Mouse (Mus musculus): ENCODE measurements around the gene Hist2h2be. TPM values are rescaled to one million over a fixed set of nuclear protein-coding genes. Genes with fewer than 3 reads are reported as not detected.

Gene Hist2h2be
- polyA plus RNA-seq, 1 experiment from 2014 or later: 7.4 TPM

DNA sequence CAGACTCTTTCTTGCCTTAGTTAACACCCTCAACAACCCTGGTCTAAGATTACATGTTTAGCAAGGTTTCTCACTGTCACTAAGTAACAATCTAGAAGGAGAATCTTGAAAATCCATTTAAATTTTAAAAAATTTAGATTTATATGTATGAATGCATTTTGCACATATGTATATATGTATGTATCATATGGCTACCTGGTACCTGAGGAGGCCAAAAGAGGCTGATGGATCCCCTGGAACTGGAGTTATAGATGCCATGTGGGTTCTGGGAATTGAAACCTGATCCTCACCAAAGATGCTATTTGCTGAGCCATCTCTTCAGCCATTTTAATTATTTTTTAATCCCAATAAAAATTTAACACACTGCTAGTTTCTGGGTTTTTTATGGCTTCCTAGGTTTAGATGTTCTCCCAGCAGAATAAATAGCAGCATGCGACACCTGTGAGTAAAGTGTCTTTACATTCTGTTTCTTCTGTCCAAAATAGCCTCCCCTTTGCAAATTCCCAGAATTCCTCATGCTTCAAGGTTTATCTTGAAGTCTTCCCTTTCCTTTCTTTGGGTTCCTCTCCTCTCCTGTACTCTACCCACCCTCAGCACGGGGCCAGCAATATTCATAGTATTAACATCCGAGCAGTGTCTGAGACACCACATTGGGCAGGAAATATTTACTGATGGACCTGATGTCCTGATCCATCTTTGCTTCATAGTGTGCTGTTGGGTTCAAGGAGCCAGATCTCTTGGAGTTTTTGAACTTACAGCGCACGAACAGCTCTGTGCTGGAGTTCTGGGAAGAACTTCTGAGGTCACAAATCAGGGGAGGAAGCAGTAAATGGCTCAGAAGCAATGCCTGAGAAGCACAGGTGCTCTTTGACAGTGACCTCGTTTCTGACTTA lies 27.5 kb downstream of the Hist2h2be start:
- no peak for ATAC-seq (ENCODE audit: low FRiP score)
- Histone ChIP-seq H3K9me3 (ENCODE audit: control insufficient read depth, low read length) (no peaks in the 10 kb centered on the region), H3K27me3 (ENCODE audit: control insufficient read depth, insufficient read depth, low read length) (no peaks in the 10 kb centered on the region), H3K4me3 (ENCODE audit: low read depth, low read length) (peak overlapping the region; percentile 34), H3K36me3 (ENCODE audit: control insufficient read depth, insufficient read depth, low read length) (no peaks in the 10 kb centered on the region), H3K4me2 (replicated peaks; ENCODE audit: low read depth, low read length) (peak overlapping the region; percentile 54), H3K27ac (ENCODE audit: low read depth, low read length) (no peak overlapping the region), H3K9ac (ENCODE audit: low read depth, low read length) (no peak overlapping the region), H3K4me1 (replicated peaks; ENCODE audit: control insufficient read depth, insufficient read depth, low read length) (peaks cover 4% of the 10 kb centered on the region; the same call in 1 of the 2 replicates)
- 55% methylated on average over 6 of the region's 6 CpGs for WGBS
- DNase-seq (ENCODE audit: low spot score): no peak

DNA sequence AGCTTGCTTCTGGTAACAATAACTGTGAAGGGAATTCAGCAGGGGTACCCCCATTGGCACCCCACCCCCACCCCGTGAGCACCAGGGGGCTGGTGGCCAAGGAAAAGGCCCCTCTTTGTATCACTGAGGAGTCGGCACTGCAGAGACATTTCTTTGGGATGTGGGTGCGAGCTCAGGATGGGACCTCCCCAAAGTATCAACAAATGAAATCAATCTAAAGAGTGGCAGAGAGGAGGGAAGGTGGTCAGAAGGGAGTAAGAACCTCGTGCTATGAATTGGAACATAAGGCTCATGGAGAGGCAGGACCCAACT lies 28.1 kb downstream of the Hist2h2be start:
- H3K9me3 ChIP-seq (ENCODE audit: control insufficient read depth, low read length): no peaks in the 10 kb centered on the region
- no peaks in the 10 kb centered on the region for H3K36me3 ChIP-seq (ENCODE audit: control insufficient read depth, insufficient read depth, low read length)
- H3K4me3 ChIP-seq (ENCODE audit: low read depth, low read length): no peak overlapping the region
- peaks cover 4% of the 10 kb centered on the region; the same call in 1 of the 2 replicates for H3K4me1 ChIP-seq (replicated peaks; ENCODE audit: control insufficient read depth, insufficient read depth, low read length)
- no peak overlapping the region for H3K9ac ChIP-seq (ENCODE audit: low read depth, low read length)
- ATAC-seq (ENCODE audit: low FRiP score): no peak
- 60% methylated on average over 4 of the region's 4 CpGs for WGBS
- H3K27ac ChIP-seq (ENCODE audit: low read depth, low read length): no peak overlapping the region
- peak overlapping the region; percentile 11 for H3K4me2 ChIP-seq (replicated peaks; ENCODE audit: low read depth, low read length)
- no peaks in the 10 kb centered on the region for H3K27me3 ChIP-seq (ENCODE audit: control insufficient read depth, insufficient read depth, low read length)
- no peak for DNase-seq (ENCODE audit: low spot score)

DNA sequence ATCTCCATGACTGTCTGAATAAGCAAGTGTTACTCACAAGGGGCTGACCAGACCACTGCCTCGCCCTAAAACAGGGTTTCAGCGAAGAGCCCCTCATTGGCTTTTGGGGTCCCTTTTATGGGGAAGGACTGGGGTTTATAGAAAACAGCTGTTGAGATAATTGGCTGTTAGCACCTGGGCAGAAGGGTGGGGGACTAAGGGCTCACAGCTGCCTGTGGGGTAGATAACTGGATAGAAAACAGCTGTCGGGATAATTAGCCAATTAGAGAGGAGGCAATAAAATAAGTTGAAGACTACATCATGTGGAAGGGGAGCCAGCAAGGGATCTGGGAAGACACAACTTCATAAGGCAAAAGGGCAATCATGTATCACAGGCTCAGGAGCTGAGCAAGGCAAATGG lies 30.0 kb downstream of the Hist2h2be start:
- Histone ChIP-seq H3K9ac (ENCODE audit: low read depth, low read length) (no peak overlapping the region), H3K27me3 (ENCODE audit: control insufficient read depth, insufficient read depth, low read length) (no peaks in the 10 kb centered on the region), H3K4me3 (ENCODE audit: low read depth, low read length) (no peak overlapping the region), H3K9me3 (ENCODE audit: control insufficient read depth, low read length) (no peaks in the 10 kb centered on the region), H3K27ac (ENCODE audit: low read depth, low read length) (no peak overlapping the region), H3K4me2 (replicated peaks; ENCODE audit: low read depth, low read length) (no peak overlapping the region), H3K36me3 (ENCODE audit: control insufficient read depth, insufficient read depth, low read length) (no peaks in the 10 kb centered on the region), H3K4me1 (replicated peaks; ENCODE audit: control insufficient read depth, insufficient read depth, low read length) (peaks cover 2% of the 10 kb centered on the region; the same call in 1 of the 2 replicates)
- DNase-seq (ENCODE audit: low spot score) (no peak), ATAC-seq (ENCODE audit: low FRiP score) (no peak)
- 90% methylated on average over 3 of the region's 3 CpGs for WGBS

DNA sequence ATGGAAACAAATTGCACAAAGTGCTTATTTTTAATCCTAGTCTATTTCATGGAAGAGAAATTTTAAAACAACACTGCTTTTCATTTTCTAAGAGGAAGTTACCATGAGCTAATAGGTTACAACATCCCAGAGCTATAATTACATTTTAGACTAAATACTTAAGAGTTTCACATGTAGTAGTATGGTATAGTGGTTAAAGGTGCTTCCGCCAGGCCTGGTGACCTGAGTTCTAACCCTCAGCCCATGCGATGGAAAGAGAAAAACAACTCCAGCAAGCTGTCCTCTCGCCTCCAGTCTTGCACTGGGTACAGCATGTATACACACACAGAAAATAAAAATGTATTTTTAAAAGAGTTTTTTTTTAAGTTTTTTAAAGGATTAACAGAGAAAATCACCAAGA lies 30.9 kb downstream of the Hist2h2be start:
- WGBS: 82% methylated on average over 3 of the region's 3 CpGs
- ATAC-seq (ENCODE audit: low FRiP score) (no peak), DNase-seq (ENCODE audit: low spot score) (no peak)
- no peaks in the 10 kb centered on the region for H3K27me3 ChIP-seq (ENCODE audit: control insufficient read depth, insufficient read depth, low read length)
- H3K9ac ChIP-seq (ENCODE audit: low read depth, low read length): no peak overlapping the region
- H3K9me3 ChIP-seq (ENCODE audit: control insufficient read depth, low read length): no peaks in the 10 kb centered on the region
- H3K4me2 ChIP-seq (replicated peaks; ENCODE audit: low read depth, low read length): no peak overlapping the region
- no peak overlapping the region for H3K4me3 ChIP-seq (ENCODE audit: low read depth, low read length)
- peaks cover 2% of the 10 kb centered on the region; the same call in 1 of the 2 replicates for H3K4me1 ChIP-seq (replicated peaks; ENCODE audit: control insufficient read depth, insufficient read depth, low read length)
- H3K27ac ChIP-seq (ENCODE audit: low read depth, low read length): no peak overlapping the region
- H3K36me3 ChIP-seq (ENCODE audit: control insufficient read depth, insufficient read depth, low read length): no peaks in the 10 kb centered on the region

DNA sequence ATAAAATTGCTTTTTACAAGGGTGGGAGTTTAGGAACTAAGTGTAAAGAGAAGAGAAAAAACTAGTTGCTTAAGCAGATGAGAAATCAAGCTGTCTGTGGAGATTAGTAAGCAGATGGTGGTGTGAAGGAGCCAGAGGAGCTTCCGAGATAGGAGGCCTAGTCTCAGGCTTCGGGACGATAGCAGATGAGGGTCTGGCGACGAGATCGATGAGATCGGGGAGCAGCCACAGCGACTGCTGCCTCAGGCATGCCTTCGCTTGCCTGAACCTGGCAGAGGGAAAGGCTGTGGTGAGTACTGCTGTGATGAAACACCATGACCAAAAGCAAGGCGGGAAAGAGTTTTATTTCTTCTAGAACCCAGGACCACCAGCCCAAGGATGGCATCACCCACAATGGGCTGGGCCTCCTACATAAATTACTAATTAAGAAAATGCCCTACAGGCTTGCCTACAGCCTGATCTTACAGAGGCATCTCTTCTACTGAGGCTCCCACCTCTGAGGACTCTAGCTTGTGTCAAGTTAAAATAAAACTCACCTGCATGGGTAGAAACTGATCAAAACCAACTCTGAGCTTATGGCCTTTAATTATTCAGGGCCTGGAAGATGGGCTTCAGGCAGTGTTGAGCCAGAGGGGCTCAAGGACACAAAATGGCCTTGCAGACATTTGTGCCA lies 33.9 kb downstream of the Hist2h2be start:
- Histone ChIP-seq H3K4me1 (replicated peaks; ENCODE audit: control insufficient read depth, insufficient read depth, low read length) (no peaks in the 10 kb centered on the region), H3K27ac (ENCODE audit: low read depth, low read length) (no peak overlapping the region), H3K4me3 (ENCODE audit: low read depth, low read length) (no peak overlapping the region), H3K9ac (ENCODE audit: low read depth, low read length) (no peak overlapping the region), H3K9me3 (ENCODE audit: control insufficient read depth, low read length) (no peaks in the 10 kb centered on the region), H3K36me3 (ENCODE audit: control insufficient read depth, insufficient read depth, low read length) (no peaks in the 10 kb centered on the region), H3K4me2 (replicated peaks; ENCODE audit: low read depth, low read length) (no peak overlapping the region; the same call in 1 of the 2 replicates), H3K27me3 (ENCODE audit: control insufficient read depth, insufficient read depth, low read length) (no peaks in the 10 kb centered on the region)
- ATAC-seq (ENCODE audit: low FRiP score): no peak
- 56% methylated on average over 10 of the region's 10 CpGs for WGBS
- DNase-seq (ENCODE audit: low spot score): peak; percentile 39

DNA sequence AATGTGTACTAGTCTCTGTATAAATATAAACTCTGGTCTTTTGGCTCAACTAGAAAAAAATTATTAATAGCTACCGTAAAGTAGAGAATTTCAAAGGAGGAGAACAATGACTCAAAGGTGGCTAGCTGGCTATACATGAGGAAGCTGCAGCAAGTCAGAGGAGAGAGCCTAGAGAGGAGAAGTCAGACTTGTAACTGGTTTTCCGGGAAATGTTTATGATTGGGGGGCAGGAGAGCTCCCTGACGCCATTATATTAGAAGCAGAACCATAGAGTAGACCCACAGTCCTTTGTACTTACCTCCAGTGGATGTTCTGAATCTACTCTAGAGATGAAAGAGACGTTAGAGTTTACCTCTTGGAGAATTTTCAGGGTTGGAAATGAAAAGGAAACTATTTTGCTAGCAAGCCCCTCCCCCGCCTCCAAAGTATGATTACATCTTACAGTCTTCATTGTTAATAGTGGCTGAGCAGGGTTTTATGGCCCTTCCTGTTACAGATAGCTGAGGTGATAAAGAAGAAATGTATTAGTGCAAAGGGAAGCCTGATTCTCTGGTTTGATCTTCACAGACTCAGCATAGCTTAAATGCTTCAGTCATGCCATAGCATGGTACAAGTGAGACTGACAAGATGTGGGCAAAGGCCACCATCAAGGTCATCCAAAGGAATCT lies 35.1 kb downstream of the Hist2h2be start:
- Histone ChIP-seq H3K36me3 (ENCODE audit: control insufficient read depth, insufficient read depth, low read length) (no peaks in the 10 kb centered on the region), H3K4me2 (replicated peaks; ENCODE audit: low read depth, low read length) (no peak overlapping the region), H3K4me3 (ENCODE audit: low read depth, low read length) (no peak overlapping the region), H3K9me3 (ENCODE audit: control insufficient read depth, low read length) (no peaks in the 10 kb centered on the region), H3K27me3 (ENCODE audit: control insufficient read depth, insufficient read depth, low read length) (no peaks in the 10 kb centered on the region), H3K4me1 (replicated peaks; ENCODE audit: control insufficient read depth, insufficient read depth, low read length) (no peaks in the 10 kb centered on the region), H3K9ac (ENCODE audit: low read depth, low read length) (no peak overlapping the region), H3K27ac (ENCODE audit: low read depth, low read length) (no peak overlapping the region)
- 87% methylated on average over 5 of the region's 5 CpGs for WGBS
- ATAC-seq (ENCODE audit: low FRiP score) (no peak), DNase-seq (ENCODE audit: low spot score) (no peak)

DNA sequence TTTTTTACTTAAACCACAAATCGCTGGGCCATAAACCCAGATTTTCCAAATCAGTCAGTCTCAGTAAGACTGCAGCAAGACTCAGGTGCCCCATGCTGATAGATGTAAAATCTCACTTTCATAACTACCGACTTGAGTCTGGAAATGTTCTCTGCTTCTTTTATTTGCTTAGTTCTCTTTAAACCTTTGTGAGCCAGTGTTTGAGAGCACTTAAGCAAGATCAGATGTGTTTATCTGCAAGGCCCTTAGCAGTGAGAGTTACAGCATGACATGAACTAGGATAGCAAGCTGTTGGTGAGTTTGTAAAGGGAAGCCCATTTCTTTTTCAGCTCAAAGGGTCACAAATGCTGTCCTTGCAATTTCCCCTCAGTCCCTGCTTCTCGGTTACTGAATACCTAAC lies 36.3 kb downstream of the Hist2h2be start:
- Histone ChIP-seq H3K27me3 (ENCODE audit: control insufficient read depth, insufficient read depth, low read length) (no peaks in the 10 kb centered on the region), H3K36me3 (ENCODE audit: control insufficient read depth, insufficient read depth, low read length) (no peaks in the 10 kb centered on the region), H3K27ac (ENCODE audit: low read depth, low read length) (no peak overlapping the region), H3K9me3 (ENCODE audit: control insufficient read depth, low read length) (no peaks in the 10 kb centered on the region), H3K4me3 (ENCODE audit: low read depth, low read length) (no peak overlapping the region), H3K9ac (ENCODE audit: low read depth, low read length) (no peak overlapping the region), H3K4me2 (replicated peaks; ENCODE audit: low read depth, low read length) (no peak overlapping the region), H3K4me1 (replicated peaks; ENCODE audit: control insufficient read depth, insufficient read depth, low read length) (peaks cover 3% of the 10 kb centered on the region; the same call in 1 of the 2 replicates)
- WGBS: 77% methylated on average over 3 of the region's 3 CpGs
- DNase-seq (ENCODE audit: low spot score) (no peak), ATAC-seq (ENCODE audit: low FRiP score) (no peak)

DNA sequence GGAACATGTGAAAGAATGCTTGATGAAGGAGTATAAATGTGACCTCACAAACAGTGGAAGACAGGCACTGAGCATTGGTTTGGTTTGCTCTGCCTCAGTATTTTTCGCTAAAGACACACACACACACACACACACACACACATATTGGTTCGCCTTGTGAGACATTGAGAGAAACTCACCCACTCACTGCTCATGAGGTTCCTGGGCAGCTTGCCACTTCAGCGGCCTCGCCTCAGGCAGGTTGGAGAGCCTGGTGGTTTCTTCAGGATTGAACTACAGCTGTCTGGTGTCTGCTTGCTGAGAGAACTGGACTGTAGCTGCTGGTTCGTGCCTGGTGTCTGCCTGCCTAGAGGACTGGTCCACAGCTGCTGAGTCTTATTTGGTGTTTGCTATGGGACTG lies 39.3 kb downstream of the Hist2h2be start:
- no peak overlapping the region for H3K27ac ChIP-seq (ENCODE audit: low read depth, low read length)
- no peaks in the 10 kb centered on the region for H3K27me3 ChIP-seq (ENCODE audit: control insufficient read depth, insufficient read depth, low read length)
- ATAC-seq (ENCODE audit: low FRiP score) (no peak), DNase-seq (ENCODE audit: low spot score) (no peak)
- 94% methylated on average over 5 of the region's 5 CpGs for WGBS
- H3K4me3 ChIP-seq (ENCODE audit: low read depth, low read length): no peak overlapping the region
- no peak overlapping the region for H3K9ac ChIP-seq (ENCODE audit: low read depth, low read length)
- H3K4me2 ChIP-seq (replicated peaks; ENCODE audit: low read depth, low read length): no peak overlapping the region
- peaks cover 3% of the 10 kb centered on the region; the same call in 1 of the 2 replicates for H3K4me1 ChIP-seq (replicated peaks; ENCODE audit: control insufficient read depth, insufficient read depth, low read length)
- H3K36me3 ChIP-seq (ENCODE audit: control insufficient read depth, insufficient read depth, low read length): no peaks in the 10 kb centered on the region
- no peaks in the 10 kb centered on the region for H3K9me3 ChIP-seq (ENCODE audit: control insufficient read depth, low read length)
